12 mouse cellular contexts compared by ENCODE assay signal in the genomic region with DNA sequence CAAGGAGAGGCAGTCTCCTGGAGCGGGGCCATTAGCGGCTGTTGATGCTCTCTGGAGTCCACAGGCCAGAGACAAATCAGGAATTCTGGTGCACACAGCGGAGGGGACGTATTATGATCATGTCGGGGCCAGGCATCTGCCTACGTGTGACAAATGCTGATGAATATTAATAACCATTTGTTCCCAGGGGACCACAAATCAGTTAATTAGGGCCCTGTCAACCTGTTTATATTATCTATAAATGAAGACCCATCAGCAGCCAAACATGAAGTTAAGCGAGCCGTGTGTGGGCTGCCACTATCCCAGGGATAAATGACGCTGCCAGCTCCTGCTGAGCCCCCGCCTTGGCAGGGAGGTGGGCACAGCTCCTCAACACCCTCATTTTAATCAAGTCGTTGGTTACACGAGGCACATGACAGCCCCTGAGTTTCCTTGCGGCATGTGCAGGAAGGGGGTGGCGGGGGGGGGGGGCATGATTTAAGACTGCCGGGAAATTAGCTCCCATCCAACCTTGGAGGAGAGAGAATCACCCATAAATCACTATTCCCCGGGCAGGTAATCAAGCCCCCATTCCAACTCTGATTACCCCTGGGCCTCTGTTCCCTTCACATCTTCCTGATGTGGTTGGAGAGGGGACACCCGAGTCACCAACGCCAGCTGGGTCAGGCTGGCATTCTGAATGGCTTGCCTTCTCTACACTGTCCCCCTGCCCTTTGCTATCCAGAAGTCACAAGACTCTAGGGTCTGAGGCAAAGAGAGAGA.
A peak's percentile ranks its signal among the peaks of the same experiment; 100 is the strongest.
DNase-seq lines count a peak whose midpoint lies in the region; ATAC-seq and TF ChIP-seq lines count a peak whose summit lies in the region.
"Had no signal": no experiment of that assay in that cellular context is flagged by ENCODE, and none has a peak within 500 bp of the region (broad histone marks: within the 10 kb centered on the region; RNA-seq: fewer than 3 reads in every experiment).

No protein-coding gene starts in this region.

- peaks cover 49% of the 10 kb centered on the region for H3K4me1 ChIP-seq in forebrain, embryonic 13.5 days
- peaks cover 61% of the 10 kb centered on the region for H3K4me1 ChIP-seq in hindbrain, embryonic 15.5 days (replicated peaks)
- H3K4me1 ChIP-seq in neural tube, embryonic 14.5 days (ENCODE audit: control insufficient read depth, insufficient read depth, low read length): peaks cover 45% of the 10 kb centered on the region
- H3K4me1 ChIP-seq in cerebellum, adult 2 months (ENCODE audit: control insufficient read depth, insufficient read depth, low read length): no peaks in the 10 kb centered on the region

- peak overlapping the region; percentile 31; the same call in 1 of the 2 replicates for H3K27ac ChIP-seq in forebrain, embryonic 13.5 days
- H3K27ac ChIP-seq in hindbrain, embryonic 15.5 days (replicated peaks): peak overlapping the region; percentile 23; the same call in 1 of the 2 replicates
- H3K27ac ChIP-seq in neural tube, embryonic 14.5 days (ENCODE audit: low read depth, low read length): peak overlapping the region; percentile 44
- H3K27ac ChIP-seq in cerebellum, adult 2 months (ENCODE audit: insufficient read depth, low read length): no peak overlapping the region
- H3K27ac ChIP-seq: liver, embryonic 14.5 days; macrophage had no signal

- no peak for TF ChIP-seq POLR2A in cerebellum, adult 2 months (IDR thresholded peaks at IDR 0.05; ENCODE audit: borderline replicate concordance, insufficient read depth, low read length)

- WGBS in forebrain, embryonic 13.5 days: 27% methylated on average over 18 of the region's 18 CpGs
- WGBS in hindbrain, embryonic 15.5 days: 15% methylated on average over 18 of the region's 18 CpGs
- 7% methylated on average over 18 of the region's 18 CpGs for WGBS in neural tube, embryonic 14.5 days
- 15% methylated on average over 18 of the region's 18 CpGs for WGBS in cerebellum, adult 2 months

- ATAC-seq in forebrain, embryonic 13.5 days: peak; percentile 85
- peak; percentile 76 for ATAC-seq in hindbrain, embryonic 15.5 days (ENCODE audit: low FRiP score, low read depth)
- peak; percentile 83 for ATAC-seq in neural tube, embryonic 14.5 days (ENCODE audit: low read depth)

- H3K9ac ChIP-seq in forebrain, embryonic 13.5 days: no peak overlapping the region
- H3K9ac ChIP-seq in hindbrain, embryonic 15.5 days: no peak overlapping the region
- H3K9ac ChIP-seq in neural tube, embryonic 14.5 days (replicated peaks; ENCODE audit: low read depth, low read length): no peak overlapping the region
- H3K9ac ChIP-seq: liver, embryonic 14.5 days had no signal

- peak; percentile 37 for DNase-seq in layer of hippocampus, adult 9-11 months
- no peak for DNase-seq in layer of hippocampus, postnatal 25 days (ENCODE audit: extremely low spot score in 1 of 2, low spot score in 1 of 2)
- no peak for DNase-seq in right cerebral cortex, postnatal 14 days
- no peak for DNase-seq in cerebellum, adult 2 months
- DNase-seq: gastrocnemius, postnatal 10 days; kidney, adult 18-20 months; thymus, postnatal 14 days had no signal

- no peak overlapping the region for H3K4me3 ChIP-seq in forebrain, embryonic 13.5 days
- H3K4me3 ChIP-seq in hindbrain, embryonic 15.5 days: no peak overlapping the region
- no peak overlapping the region for H3K4me3 ChIP-seq in neural tube, embryonic 14.5 days (ENCODE audit: low read depth, low read length)
- no peak overlapping the region for H3K4me3 ChIP-seq in cerebellum, adult 2 months (replicated peaks; ENCODE audit: insufficient read depth, low read depth, low read length)

- H3K27me3 ChIP-seq in forebrain, embryonic 13.5 days: peaks cover 66% of the 10 kb centered on the region
- H3K27me3 ChIP-seq in hindbrain, embryonic 15.5 days: peaks cover 23% of the 10 kb centered on the region
- no peaks in the 10 kb centered on the region; the same call in 1 of the 2 replicates for H3K27me3 ChIP-seq in neural tube, embryonic 14.5 days (ENCODE audit: control insufficient read depth, insufficient read depth, low read length)
- H3K27me3 ChIP-seq in cerebellum, adult 2 months (ENCODE audit: control insufficient read depth, insufficient read depth, low read length): peaks cover 1% of the 10 kb centered on the region; the same call in 1 of the 2 replicates

- H3K4me2 ChIP-seq in forebrain, embryonic 13.5 days: 0 out of 2 replicates have a peak overlapping the region, but pooled peaks have one; percentile 1
- peak overlapping the region; percentile 4; the same call in 1 of the 2 replicates for H3K4me2 ChIP-seq in hindbrain, embryonic 15.5 days
- H3K4me2 ChIP-seq in neural tube, embryonic 14.5 days (ENCODE audit: low read depth, low read length): peak overlapping the region; percentile 11; the same call in 1 of the 2 replicates

- no peaks in the 10 kb centered on the region for H3K36me3 ChIP-seq in forebrain, embryonic 13.5 days (ENCODE audit: poor library complexity, severe bottlenecking)
- no peaks in the 10 kb centered on the region for H3K36me3 ChIP-seq in hindbrain, embryonic 15.5 days
- H3K36me3 ChIP-seq in neural tube, embryonic 14.5 days (ENCODE audit: control insufficient read depth, insufficient read depth, low read length): no peaks in the 10 kb centered on the region

- no peak for TF ChIP-seq CTCF in cerebellum, adult 2 months (IDR thresholded peaks at IDR 0.05; ENCODE audit: borderline replicate concordance, insufficient read depth, low read depth, low read length)

- H3K9me3 ChIP-seq in forebrain, embryonic 13.5 days (replicated peaks): no peaks in the 10 kb centered on the region
- H3K9me3 ChIP-seq in hindbrain, embryonic 15.5 days: no peaks in the 10 kb centered on the region
- H3K9me3 ChIP-seq in neural tube, embryonic 14.5 days (ENCODE audit: control insufficient read depth, low read length): no peaks in the 10 kb centered on the region
